Mouse (Mus musculus): Measurements from ENCODE around the gene Cyb5r3. TPM values are rescaled to one million over a fixed set of nuclear protein-coding genes. Genes with fewer than 3 reads are reported as not detected.

Cyb5r3 gene
- polyA plus RNA-seq, 1 experiment from 2014 or later = 155 TPM

- WGBS = 57% methylated on average over 5 of the region's 5 CpGs
- no peak overlapping the region for H3K27ac ChIP-seq
- no peaks in the 10 kb centered on the region for H3K36me3 ChIP-seq
- H3K9me3 ChIP-seq = no peaks in the 10 kb centered on the region
- H3K4me3 ChIP-seq = no peak overlapping the region
- no peaks in the 10 kb centered on the region for H3K27me3 ChIP-seq
- H3K9ac ChIP-seq = no peak overlapping the region
- H3K4me1 ChIP-seq = 0 out of 2 replicates have a peak, but pooled peaks cover 6% of the 10 kb centered on the region
- ATAC-seq (ENCODE audit: borderline replicate concordance, extremely low read depth, low FRiP score, low TSS enrichment) = no peak
- H3K4me2 ChIP-seq = no peak overlapping the region
Measured at GRCm38 (mm10) chr15:83182351-83182750, 10.0 kb upstream of the Cyb5r3 start.

DNA sequence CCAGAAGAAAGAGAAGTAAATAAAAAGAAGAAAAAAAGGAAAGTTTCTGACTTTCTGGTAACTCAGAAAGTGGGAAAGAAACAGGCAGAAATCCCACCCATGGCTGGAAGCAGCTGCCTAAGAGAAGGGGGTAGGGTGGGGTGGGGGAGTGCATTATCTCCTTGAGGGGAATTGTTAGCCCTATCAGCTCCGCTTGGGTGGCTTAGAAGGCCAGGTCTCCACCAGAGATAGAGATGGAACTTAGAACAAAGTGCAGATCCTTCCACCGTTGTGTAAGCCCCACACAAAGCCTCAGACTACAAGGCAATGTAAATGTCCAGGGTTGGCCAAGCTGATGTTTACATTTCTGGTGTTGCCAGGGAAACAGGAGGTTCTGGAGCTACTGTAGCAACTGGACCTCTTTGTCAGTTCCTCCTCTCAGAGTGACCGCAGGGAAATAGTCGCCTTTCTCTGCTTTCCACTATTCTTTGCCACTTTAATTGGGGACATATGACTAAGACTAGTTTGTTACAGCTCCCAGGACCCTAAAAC, 9.5 kb upstream of the Cyb5r3 start:
- Histone ChIP-seq H3K4me2 (no peak overlapping the region), H3K4me3 (no peak overlapping the region), H3K4me1 (0 out of 2 replicates have a peak, but pooled peaks cover 6% of the 10 kb centered on the region), H3K27me3 (no peaks in the 10 kb centered on the region), H3K36me3 (no peaks in the 10 kb centered on the region), H3K9me3 (no peaks in the 10 kb centered on the region), H3K27ac (no peak overlapping the region), H3K9ac (no peak overlapping the region)
- WGBS = 35% methylated on average over 4 of the region's 4 CpGs
- no peak for ATAC-seq (ENCODE audit: borderline replicate concordance, extremely low read depth, low FRiP score, low TSS enrichment)

GRCm38 (mm10) chr15:83180004-83180403, 7.6 kb upstream of the Cyb5r3 start:
- Histone ChIP-seq H3K4me1 (0 out of 2 replicates have a peak, but pooled peaks cover 6% of the 10 kb centered on the region), H3K4me2 (no peak overlapping the region), H3K27ac (no peak overlapping the region), H3K27me3 (no peaks in the 10 kb centered on the region), H3K9ac (no peak overlapping the region), H3K36me3 (no peaks in the 10 kb centered on the region), H3K9me3 (no peaks in the 10 kb centered on the region), H3K4me3 (no peak overlapping the region)
- WGBS = 80% methylated on average over 6 of the region's 6 CpGs
- ATAC-seq (ENCODE audit: borderline replicate concordance, extremely low read depth, low FRiP score, low TSS enrichment) = no peak

DNA sequence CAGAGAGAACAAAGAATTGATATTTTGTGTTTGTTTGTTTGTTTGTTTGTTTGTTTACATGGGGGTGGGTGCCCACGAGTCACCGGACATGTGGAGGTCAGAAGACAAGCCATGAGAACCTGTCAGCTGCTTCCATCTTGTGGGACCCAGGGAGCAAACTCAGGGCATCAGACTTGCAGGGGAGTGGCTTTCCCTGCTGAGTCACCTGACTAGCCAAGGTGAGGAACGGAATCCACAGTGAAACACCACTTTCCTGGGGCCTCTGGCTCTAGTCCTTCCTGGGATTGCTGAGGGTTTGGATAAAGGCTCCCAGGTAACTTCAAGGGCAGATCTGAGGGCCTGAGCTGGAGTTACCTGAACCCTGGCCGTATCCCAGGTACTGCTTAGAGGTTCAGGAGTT, 4.3 kb upstream of the Cyb5r3 start:
- H3K36me3 ChIP-seq = no peaks in the 10 kb centered on the region
- H3K27ac ChIP-seq = no peak overlapping the region
- H3K9me3 ChIP-seq = no peaks in the 10 kb centered on the region
- H3K9ac ChIP-seq = no peak overlapping the region
- no peak for ATAC-seq (ENCODE audit: borderline replicate concordance, extremely low read depth, low FRiP score, low TSS enrichment)
- no peaks in the 10 kb centered on the region for H3K27me3 ChIP-seq
- H3K4me3 ChIP-seq = no peak overlapping the region
- no peak overlapping the region for H3K4me2 ChIP-seq
- 57% methylated on average over 4 of the region's 4 CpGs for WGBS
- H3K4me1 ChIP-seq = 0 out of 2 replicates have a peak, but pooled peaks cover 3% of the 10 kb centered on the region

DNA sequence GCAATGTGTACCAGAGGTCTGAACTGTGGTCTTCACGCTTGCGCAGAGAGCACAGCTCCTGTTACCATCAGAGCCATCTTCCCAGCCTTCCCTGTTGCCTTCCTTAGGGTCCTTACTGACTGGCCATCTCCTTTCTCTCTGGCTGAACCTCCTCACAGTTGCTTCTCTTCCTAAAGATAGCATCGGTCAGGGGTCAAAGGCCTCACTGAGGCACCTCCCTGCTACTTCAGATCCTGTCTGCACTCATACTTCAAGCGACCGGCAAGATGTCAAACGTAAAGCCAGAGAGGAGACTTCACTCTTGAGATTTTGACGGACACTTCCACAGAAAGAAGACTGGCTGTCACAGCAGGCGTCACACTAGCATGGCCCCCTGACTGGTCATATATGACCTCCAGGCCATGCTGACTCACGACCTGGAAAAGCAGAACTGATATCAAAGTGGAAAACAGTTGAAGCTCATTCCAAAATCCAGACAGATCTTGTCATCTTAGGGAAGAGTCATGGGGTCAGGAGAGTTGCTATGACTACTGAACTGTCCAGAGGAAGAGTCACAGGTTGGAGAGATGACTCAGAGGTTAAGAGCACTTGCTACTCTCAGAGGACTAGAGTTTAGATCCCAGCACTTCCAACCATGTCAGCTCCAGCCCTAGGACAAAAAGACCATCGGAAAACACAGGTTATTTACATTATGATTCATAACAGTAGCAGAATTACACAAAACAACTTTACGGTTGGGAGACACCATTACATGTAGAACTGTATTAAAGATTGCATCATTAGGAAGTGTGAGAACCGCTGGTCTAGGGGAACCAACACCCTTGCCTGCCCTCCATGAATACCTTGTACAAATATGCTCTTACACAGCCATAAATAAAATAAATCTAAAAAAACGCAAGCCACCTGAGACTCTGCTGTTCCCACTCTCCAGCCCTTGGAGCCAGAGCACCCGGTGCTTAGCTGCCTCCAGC, 1.8 kb upstream of the Cyb5r3 start:
- 81% methylated on average over 14 of the region's 14 CpGs for WGBS

GRCm38 (mm10) chr15:83171712-83172481, 495 bp downstream of the Cyb5r3 start:
- Histone ChIP-seq H3K4me1 (peaks cover 46% of the 10 kb centered on the region), H3K4me2 (peak overlapping the region; percentile 89), H3K36me3 (no peaks in the 10 kb centered on the region), H3K27ac (peak overlapping the region; percentile 91), H3K9me3 (no peaks in the 10 kb centered on the region), H3K4me3 (peak overlapping the region; percentile 93), H3K9ac (peak overlapping the region; percentile 89), H3K27me3 (no peaks in the 10 kb centered on the region)
- peak; percentile 95 for ATAC-seq (ENCODE audit: borderline replicate concordance, extremely low read depth, low FRiP score, low TSS enrichment)
- under 1% methylated on average over 67 of the region's 67 CpGs for WGBS

More for the DNA sequence above, 1.8 kb upstream of the Cyb5r3 start:
- no peak overlapping the region for H3K27ac ChIP-seq
- no peak overlapping the region for H3K4me2 ChIP-seq
- H3K9ac ChIP-seq = no peak overlapping the region
- ATAC-seq (ENCODE audit: borderline replicate concordance, extremely low read depth, low FRiP score, low TSS enrichment) = no peak
- H3K27me3 ChIP-seq = no peaks in the 10 kb centered on the region
- no peaks in the 10 kb centered on the region for H3K9me3 ChIP-seq
- no peaks in the 10 kb centered on the region for H3K36me3 ChIP-seq
- H3K4me3 ChIP-seq = no peak overlapping the region
- peaks cover 27% of the 10 kb centered on the region for H3K4me1 ChIP-seq

- H3K4me1 ChIP-seq = peaks cover 53% of the 10 kb centered on the region
Measured at GRCm38 (mm10) chr15:83170956-83171659, 1.3 kb downstream of the Cyb5r3 start.

GRCm38 (mm10) chr15:83169772-83170722, 2.3 kb downstream of the Cyb5r3 start:
- no peaks in the 10 kb centered on the region for H3K9me3 ChIP-seq
- peak overlapping the region; percentile 65 for H3K27ac ChIP-seq
- 0 out of 2 replicates have a peak overlapping the region, but pooled peaks have one; percentile 17 for H3K9ac ChIP-seq
- 72% methylated on average over 8 of the region's 8 CpGs for WGBS
- H3K27me3 ChIP-seq = no peaks in the 10 kb centered on the region
- H3K4me1 ChIP-seq = peaks cover 61% of the 10 kb centered on the region
- no peaks in the 10 kb centered on the region for H3K36me3 ChIP-seq
- peak overlapping the region; percentile 25 for H3K4me2 ChIP-seq
- no peak for ATAC-seq (ENCODE audit: borderline replicate concordance, extremely low read depth, low FRiP score, low TSS enrichment)
- 0 out of 2 replicates have a peak overlapping the region, but pooled peaks have one; percentile 2 for H3K4me3 ChIP-seq

More at GRCm38 (mm10) chr15:83170956-83171659, 1.3 kb downstream of the Cyb5r3 start:
- Histone ChIP-seq H3K27me3 (no peaks in the 10 kb centered on the region), H3K4me3 (peak overlapping the region; percentile 93), H3K27ac (peak overlapping the region; percentile 91), H3K9ac (peak overlapping the region; percentile 89), H3K4me2 (peak overlapping the region; percentile 89), H3K36me3 (no peaks in the 10 kb centered on the region), H3K9me3 (no peaks in the 10 kb centered on the region)
- no peak for ATAC-seq (ENCODE audit: borderline replicate concordance, extremely low read depth, low FRiP score, low TSS enrichment)
- 35% methylated on average over 8 of the region's 8 CpGs for WGBS

GRCm38 (mm10) chr15:83168875-83169771, 3.3 kb downstream of the Cyb5r3 start:
- peak overlapping the region; percentile 65 for H3K27ac ChIP-seq

More at GRCm38 (mm10) chr15:83168875-83169771, 3.3 kb downstream of the Cyb5r3 start:
- Histone ChIP-seq H3K4me3 (no peak overlapping the region), H3K9me3 (no peaks in the 10 kb centered on the region), H3K36me3 (no peaks in the 10 kb centered on the region), H3K9ac (no peak overlapping the region), H3K4me2 (peak overlapping the region; percentile 25; the same call in 1 of the 2 replicates), H3K27me3 (no peaks in the 10 kb centered on the region), H3K4me1 (peaks cover 65% of the 10 kb centered on the region)
- WGBS = 54% methylated on average over 7 of the region's 7 CpGs
- ATAC-seq (ENCODE audit: borderline replicate concordance, extremely low read depth, low FRiP score, low TSS enrichment) = no peak

Measured in lung, embryonic 15.5 days (tissue).